In genomic region chr9:61669729-61670520, GRCm38 (mm10) we compare ENCODE assay signal across 9 mouse cellular contexts.
DNase-seq lines count a peak whose midpoint lies in the region; ATAC-seq and TF ChIP-seq lines count a peak whose summit lies in the region.
"Had no signal": no experiment of that assay in that cellular context is flagged by ENCODE, and none has a peak within 500 bp of the region (broad histone marks: within the 10 kb centered on the region; RNA-seq: fewer than 3 reads in every experiment).

No protein-coding gene starts in this region.

- no peak for TF ChIP-seq POLR2A in ES-Bruce4 (IDR thresholded peaks at IDR 0.05; ENCODE audit: insufficient read depth, low read length)

- H3K27me3 ChIP-seq in forebrain, embryonic 10.5 days (ENCODE audit: poor library complexity, severe bottlenecking), result no peaks in the 10 kb centered on the region; the same call in 1 of the 2 replicates
- 0 out of 2 replicates have a peak, but pooled peaks cover 4% of the 10 kb centered on the region for H3K27me3 ChIP-seq in forebrain, embryonic 12.5 days
- no peaks in the 10 kb centered on the region for H3K27me3 ChIP-seq in ES-Bruce4 (ENCODE audit: control insufficient read depth, insufficient read depth, low read length, poor library complexity, severe bottlenecking)
- H3K27me3 ChIP-seq in hindbrain, embryonic 16.5 days (replicated peaks; ENCODE audit: control insufficient read depth, insufficient read depth, low read length), result no peaks in the 10 kb centered on the region
- H3K27me3 ChIP-seq: hindbrain, embryonic 15.5 days had no signal

- no peak overlapping the region for H3K4me3 ChIP-seq in forebrain, embryonic 10.5 days
- no peak overlapping the region for H3K4me3 ChIP-seq in forebrain, embryonic 12.5 days (replicated peaks)
- H3K4me3 ChIP-seq in ES-Bruce4 (ENCODE audit: low read depth, low read length), result no peak overlapping the region
- no peak overlapping the region for H3K4me3 ChIP-seq in hindbrain, embryonic 16.5 days (ENCODE audit: low read length)
- H3K4me3 ChIP-seq: hindbrain, embryonic 15.5 days had no signal

- peak; percentile 79 for TF ChIP-seq EP300 in ES-Bruce4 (IDR thresholded peaks at IDR 0.05; ENCODE audit: insufficient read depth, low read depth, low read length)

- peaks cover 7% of the 10 kb centered on the region; the same call in 1 of the 2 replicates for H3K9me3 ChIP-seq in forebrain, embryonic 10.5 days
- H3K9me3 ChIP-seq in forebrain, embryonic 12.5 days, result no peaks in the 10 kb centered on the region
- no peaks in the 10 kb centered on the region for H3K9me3 ChIP-seq in ES-Bruce4 (replicated peaks; ENCODE audit: control insufficient read depth, insufficient read depth, low read length, poor library complexity, severe bottlenecking)
- H3K9me3 ChIP-seq in hindbrain, embryonic 16.5 days (ENCODE audit: control insufficient read depth, low read length), result no peaks in the 10 kb centered on the region; the same call in 1 of the 2 replicates

- H3K27ac ChIP-seq in forebrain, embryonic 10.5 days, result peak overlapping the region; percentile 60; the same call in 1 of the 2 replicates
- H3K27ac ChIP-seq in forebrain, embryonic 12.5 days, result no peak overlapping the region
- peak overlapping the region; percentile 91 for H3K27ac ChIP-seq in ES-Bruce4 (ENCODE audit: insufficient read depth, low read length)
- no peak overlapping the region for H3K27ac ChIP-seq in hindbrain, embryonic 16.5 days (ENCODE audit: low read depth, low read length)
- H3K27ac ChIP-seq: hindbrain, embryonic 15.5 days had no signal

- no peaks in the 10 kb centered on the region for H3K36me3 ChIP-seq in forebrain, embryonic 10.5 days (replicated peaks)
- H3K36me3 ChIP-seq in forebrain, embryonic 12.5 days (replicated peaks), result no peaks in the 10 kb centered on the region
- H3K36me3 ChIP-seq in ES-Bruce4 (ENCODE audit: control insufficient read depth, insufficient read depth, low read length, poor library complexity, severe bottlenecking), result no peaks in the 10 kb centered on the region
- no peaks in the 10 kb centered on the region for H3K36me3 ChIP-seq in hindbrain, embryonic 16.5 days (ENCODE audit: control insufficient read depth, insufficient read depth, low read length)
- H3K36me3 ChIP-seq: hindbrain, embryonic 15.5 days had no signal

- no peak for ATAC-seq in forebrain, embryonic 12.5 days (ENCODE audit: low FRiP score)
- no peak for ATAC-seq in hindbrain, embryonic 16.5 days

- no peak overlapping the region for H3K9ac ChIP-seq in forebrain, embryonic 12.5 days
- no peak overlapping the region for H3K9ac ChIP-seq in ES-Bruce4 (ENCODE audit: low read depth, poor library complexity, severe bottlenecking)
- no peak overlapping the region for H3K9ac ChIP-seq in hindbrain, embryonic 16.5 days (ENCODE audit: low read depth, low read length)
- H3K9ac ChIP-seq: hindbrain, embryonic 15.5 days had no signal

- no peak for DNase-seq in forebrain, embryonic 10.5 days (ENCODE audit: extremely low spot score, low spot score)
- peak; percentile 39 to 41 for DNase-seq in heart, adult 9 months (ENCODE audit: low spot score in 2 of 2)
- DNase-seq in spleen, postnatal 14 days (ENCODE audit: low spot score in 2 of 2), result peak; percentile 33 to 34
- no peak for DNase-seq in frontal cortex, postnatal 10 days (ENCODE audit: low spot score in 2 of 2)
- DNase-seq in frontal cortex, postnatal 25 days (ENCODE audit: low spot score in 2 of 2), result no peak

- WGBS in forebrain, embryonic 10.5 days, result 51% methylated on average over 10 of the region's 10 CpGs
- WGBS in forebrain, embryonic 12.5 days, result 55% methylated on average over 10 of the region's 10 CpGs
- 54% methylated on average over 10 of the region's 10 CpGs for WGBS in hindbrain, embryonic 16.5 days

- H3K4me2 ChIP-seq in forebrain, embryonic 12.5 days, result no peak overlapping the region
- H3K4me2 ChIP-seq in hindbrain, embryonic 16.5 days (ENCODE audit: low read length), result no peak overlapping the region
- H3K4me2 ChIP-seq: hindbrain, embryonic 15.5 days had no signal

- TF ChIP-seq CTCF in ES-Bruce4 (IDR thresholded peaks at IDR 0.05; ENCODE audit: low read depth, low read length), result no peak

- H3K4me1 ChIP-seq in forebrain, embryonic 10.5 days, result peaks cover 33% of the 10 kb centered on the region
- H3K4me1 ChIP-seq in forebrain, embryonic 12.5 days, result peaks cover 14% of the 10 kb centered on the region
- H3K4me1 ChIP-seq in ES-Bruce4 (ENCODE audit: control insufficient read depth, insufficient read depth, low read length), result peaks cover 14% of the 10 kb centered on the region
- H3K4me1 ChIP-seq in hindbrain, embryonic 16.5 days (ENCODE audit: control insufficient read depth, insufficient read depth, low read depth, low read length), result no peaks in the 10 kb centered on the region
- H3K4me1 ChIP-seq: hindbrain, embryonic 15.5 days had no signal

Comparison
In these comparisons a context has a peak if more than half of its experiments do, and no peak if none do; other contexts are left out.
1. H3K27ac ChIP-seq: peak in forebrain, embryonic 10.5 days (single experiment) and ES-Bruce4 (single experiment); none in forebrain, embryonic 12.5 days (single experiment) and hindbrain, embryonic 16.5 days (single experiment).
2. DNase-seq: peak in heart, adult 9 months (2 of 2) and spleen, postnatal 14 days (2 of 2); none in forebrain, embryonic 10.5 days (single experiment), frontal cortex, postnatal 10 days (0 of 2) and frontal cortex, postnatal 25 days (0 of 2).